Mouse (Mus musculus) heart, embryonic 16.5 days (tissue): ENCODE results near the gene Prickle1. TPM values are rescaled to one million over a fixed set of nuclear protein-coding genes. Genes with fewer than 3 reads are reported as not detected.

Experiments used
- ATAC-seq: fragments of 200-750 bp; cut with Nextera tagmentation; replicated peaks from 2 replicates; pipeline ENCODE4 v1.8.0; 2017; ENCODE audit warnings: moderate number of reproducible peaks; ENCODE audit not compliant: insufficient read depth, low FRiP score; ENCODE audit errors: extremely low read depth
- H3K27ac ChIP-seq: fragments of 300-500 bp; sonication (generic); 2 replicates; pipeline ENCODE4 v1.5.1; 2014; ENCODE audit warnings: mild to moderate bottlenecking, low read length, control low read depth, moderate library complexity
- H3K27me3 ChIP-seq: fragments of 300-500 bp; sonication (generic); 2 replicates; pipeline ENCODE4 v1.6.1; 2014; ENCODE audit warnings: low read length, mixed read lengths; ENCODE audit not compliant: control insufficient read depth, insufficient read depth
- H3K36me3 ChIP-seq: fragments of 300-500 bp; sonication (generic); 2 replicates; pipeline ENCODE4 v1.6.1; 2014; ENCODE audit not compliant: control insufficient read depth, insufficient read depth
- H3K4me1 ChIP-seq: fragments of 300-500 bp; sonication (generic); 2 replicates; pipeline ENCODE4 v1.6.1; 2014; ENCODE audit warnings: low read length, mixed read lengths; ENCODE audit not compliant: control insufficient read depth, insufficient read depth
- H3K4me2 ChIP-seq: fragments of 300-500 bp; sonication (generic); 2 replicates; pipeline ENCODE4 v1.6.1; 2014; ENCODE audit warnings: low read depth, mild to moderate bottlenecking, control low read depth, low read length
- H3K4me3 ChIP-seq: fragments of 300-500 bp; sonication (generic); 2 replicates; pipeline ENCODE4 v1.5.1; 2014; ENCODE audit warnings: mild to moderate bottlenecking, control low read depth, low read length
- H3K9ac ChIP-seq: fragments of 300-500 bp; sonication (generic); 2 replicates; pipeline ENCODE4 v1.6.1; 2014; ENCODE audit warnings: low read length, control low read depth
- H3K9me3 ChIP-seq: fragments of 300-500 bp; sonication (generic); replicated peaks from 2 replicates; pipeline ENCODE4 v1.6.1; 2016; ENCODE audit warnings: low read length; ENCODE audit not compliant: control insufficient read depth
- WGBS: fragments of 180-500 bp; shearing (Covaris S2); extraction: QIAGEN DNeasy Blood & Tissue Kit; methylation state at CpG from one replicate; pipeline ENCODE4 v1.1.7; 2014; 5-methylcytosine and 5-hydroxymethylcytosine counted together
- polyA plus RNA-seq: library from polyadenylated mRNA; unstranded; fragments of >200 nt; fragmentation: Nextera tagmentation; extraction: Ambion mirVana; gene quantifications from 2 replicates; pipeline ENCODE4 v1.2.1, GENCODE M21; 2015

Prickle1 gene
- polyA plus RNA-seq, 1 experiment from 2014 or later: 31.0 TPM

GRCm38 (mm10) chr15:93474277-93474676, 121.4 kb downstream of the Prickle1 start:
- Histone ChIP-seq H3K4me3 (no peak overlapping the region), H3K27me3 (no peaks in the 10 kb centered on the region), H3K27ac (no peak overlapping the region), H3K4me2 (no peak overlapping the region), H3K4me1 (peaks cover 8% of the 10 kb centered on the region), H3K9ac (no peak overlapping the region), H3K9me3 (no peaks in the 10 kb centered on the region), H3K36me3 (no peaks in the 10 kb centered on the region)
- no peak for ATAC-seq
- WGBS: 43% methylated on average over 3 of the region's 3 CpGs

- H3K27ac ChIP-seq: no peak overlapping the region
- no peak overlapping the region for H3K9ac ChIP-seq
- peaks cover 5% of the 10 kb centered on the region for H3K4me1 ChIP-seq
- no peaks in the 10 kb centered on the region for H3K9me3 ChIP-seq
- no peaks in the 10 kb centered on the region for H3K36me3 ChIP-seq
- H3K4me3 ChIP-seq: no peak overlapping the region
- ATAC-seq: no peak
- H3K27me3 ChIP-seq: no peaks in the 10 kb centered on the region
- WGBS: 84% methylated on average over 1 of the region's 1 CpGs
- H3K4me2 ChIP-seq: no peak overlapping the region
Measured at GRCm38 (mm10) chr15:93472089-93472488, 123.6 kb downstream of the Prickle1 start.

- Histone ChIP-seq H3K27ac (no peak overlapping the region), H3K9me3 (no peaks in the 10 kb centered on the region), H3K4me1 (peaks cover 5% of the 10 kb centered on the region), H3K27me3 (no peaks in the 10 kb centered on the region), H3K4me3 (no peak overlapping the region), H3K4me2 (no peak overlapping the region), H3K9ac (no peak overlapping the region), H3K36me3 (no peaks in the 10 kb centered on the region)
- WGBS: 87% methylated on average over 12 of the region's 12 CpGs
- no peak for ATAC-seq
Measured at GRCm38 (mm10) chr15:93471651-93472050, 124.0 kb downstream of the Prickle1 start.

GRCm38 (mm10) chr15:93461066-93461465, 134.6 kb downstream of the Prickle1 start:
- Histone ChIP-seq H3K9me3 (no peaks in the 10 kb centered on the region), H3K4me2 (no peak overlapping the region), H3K4me3 (no peak overlapping the region), H3K27me3 (no peaks in the 10 kb centered on the region), H3K4me1 (no peaks in the 10 kb centered on the region), H3K36me3 (peaks cover 12% of the 10 kb centered on the region), H3K9ac (no peak overlapping the region), H3K27ac (no peak overlapping the region)
- whole genome bisulfite sequencing: 96% methylated on average over 23 of the region's 23 CpGs
- no peak for ATAC-seq

GRCm38 (mm10) chr15:93459422-93459821, 136.3 kb downstream of the Prickle1 start:
- Histone ChIP-seq H3K4me3 (no peak overlapping the region), H3K4me2 (no peak overlapping the region), H3K4me1 (no peaks in the 10 kb centered on the region), H3K36me3 (peaks cover 5% of the 10 kb centered on the region; the same call in 1 of the 2 replicates), H3K9me3 (no peaks in the 10 kb centered on the region), H3K27me3 (no peaks in the 10 kb centered on the region), H3K9ac (no peak overlapping the region), H3K27ac (no peak overlapping the region)
- no peak for ATAC-seq
- WGBS: 82% methylated on average over 5 of the region's 5 CpGs

GRCm38 (mm10) chr15:93456005-93456404, 139.7 kb downstream of the Prickle1 start:
- H3K9ac ChIP-seq: no peak overlapping the region
- no peak for ATAC-seq
- H3K27ac ChIP-seq: no peak overlapping the region
- 0 out of 2 replicates have a peak, but pooled peaks cover 3% of the 10 kb centered on the region for H3K4me1 ChIP-seq
- peaks cover 5% of the 10 kb centered on the region for H3K36me3 ChIP-seq
- no peaks in the 10 kb centered on the region for H3K27me3 ChIP-seq
- H3K9me3 ChIP-seq: no peaks in the 10 kb centered on the region
- no peak overlapping the region for H3K4me3 ChIP-seq
- no peak overlapping the region for H3K4me2 ChIP-seq

- Histone ChIP-seq H3K4me3 (no peak overlapping the region), H3K4me1 (0 out of 2 replicates have a peak, but pooled peaks cover 3% of the 10 kb centered on the region), H3K36me3 (no peaks in the 10 kb centered on the region; the same call in 1 of the 2 replicates), H3K9me3 (no peaks in the 10 kb centered on the region), H3K9ac (no peak overlapping the region), H3K4me2 (no peak overlapping the region), H3K27me3 (no peaks in the 10 kb centered on the region), H3K27ac (no peak overlapping the region)
- ATAC-seq: no peak
- 85% methylated on average over 1 of the region's 1 CpGs for WGBS
Measured at GRCm38 (mm10) chr15:93453296-93453695, 142.4 kb downstream of the Prickle1 start.

Other genes with a start within 250 kb of the Prickle1 start
- 101 and 114 TPM in 2 replicates for gene Zcrb1, start 197.6 kb downstream of the Prickle1 start, polyA plus RNA-seq
- gene Pphln1, start 197.5 kb downstream of the Prickle1 start, polyA plus RNA-seq: 34.6 and 37.0 TPM in 2 replicates